Mouse (Mus musculus) erythroblast, embryonic 14.5 days (primary cell): ENCODE measurements around the gene Col23a1.

Experiments
- GATA1 ChIP-seq: IDR thresholded peaks from 2 replicates; pipeline ENCODE4 v1.6.1; 2012; ENCODE audit warnings: low read length, inconsistent platforms, mixed read lengths
- TAL1 ChIP-seq: IDR thresholded peaks from 3 replicates; pipeline ENCODE4 v1.6.1; 2012; ENCODE audit warnings: low read length, inconsistent platforms, mixed read lengths

- TF ChIP-seq TAL1 (no peak), GATA1 (no peak)
These were observed 116.8 kb downstream of the Col23a1 start for GRCm38 (mm10) chr11:51406531-51406930.
